ENCODE assay signal across 10 mouse cellular contexts in the genomic region with DNA sequence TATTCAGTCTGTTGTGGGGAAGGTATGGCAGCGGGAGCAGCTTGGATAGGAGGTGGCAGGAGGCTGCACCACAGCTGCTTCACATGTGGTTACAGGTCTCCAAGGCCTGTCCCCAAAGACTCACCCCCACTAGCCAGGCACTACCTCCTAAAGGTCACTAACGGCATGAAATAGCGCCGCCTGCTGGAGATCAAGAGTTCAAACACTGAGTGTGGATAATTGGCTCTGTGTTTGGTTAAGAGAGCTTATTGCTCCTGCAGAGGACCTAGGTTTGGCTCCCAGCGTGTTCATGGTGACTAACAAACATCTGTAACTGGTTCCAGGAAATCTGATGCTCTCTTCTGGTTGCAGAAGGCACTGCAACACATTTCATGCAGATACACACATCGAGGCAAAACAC.
DNase-seq lines count a peak whose midpoint lies in the region; TF ChIP-seq lines count a peak whose summit lies in the region.
"Had no signal": no experiment of that assay in that cellular context is flagged by ENCODE, and none has a peak within 500 bp of the region (broad histone marks: within the 10 kb centered on the region; RNA-seq: fewer than 3 reads in every experiment).

No protein-coding gene starts in this region.

- H3K27ac ChIP-seq in ES-Bruce4 (ENCODE audit: insufficient read depth, low read length), result no peak overlapping the region
- no peak overlapping the region for H3K27ac ChIP-seq in thymus, adult 2 months (ENCODE audit: control insufficient read depth, insufficient read depth, low read length)
- H3K27ac ChIP-seq: lung, embryonic 15.5 days had no signal

- TF ChIP-seq EP300 in ES-Bruce4 (IDR thresholded peaks at IDR 0.05; ENCODE audit: insufficient read depth, low read depth, low read length), result no peak

- no peaks in the 10 kb centered on the region for H3K36me3 ChIP-seq in ES-Bruce4 (ENCODE audit: control insufficient read depth, insufficient read depth, low read length, poor library complexity, severe bottlenecking)
- H3K36me3 ChIP-seq in thymus, adult 2 months (ENCODE audit: control insufficient read depth, insufficient read depth, low read length), result no peaks in the 10 kb centered on the region
- H3K36me3 ChIP-seq: lung, embryonic 15.5 days had no signal

- WGBS in thymus, adult 2 months, result 52% methylated on average over 6 of the region's 6 CpGs

- DNase-seq in embryo, embryonic 10 days (ENCODE audit: low spot score), result peak; percentile 65
- no peak for DNase-seq in embryo, embryonic 9.5 days (ENCODE audit: extremely low spot score)
- DNase-seq in kidney, postnatal 10 days, result peak; percentile 18
- DNase-seq in kidney, adult 18-20 months, result no peak
- DNase-seq in forelimb bud, embryonic 11.5 days (ENCODE audit: low read depth, low spot score), result peak; percentile 35
- DNase-seq in thymus, adult 2 months, result no peak
- no peak for DNase-seq in layer of hippocampus, postnatal 10 days (ENCODE audit: low spot score in 2 of 2)
- DNase-seq: cerebellum, adult 2 months had no signal

- no peaks in the 10 kb centered on the region for H3K4me1 ChIP-seq in ES-Bruce4 (ENCODE audit: control insufficient read depth, insufficient read depth, low read length)
- no peaks in the 10 kb centered on the region for H3K4me1 ChIP-seq in thymus, adult 2 months (replicated peaks; ENCODE audit: control insufficient read depth, insufficient read depth, low read length)

- peak; percentile 53 for TF ChIP-seq CTCF in ES-Bruce4 (IDR thresholded peaks at IDR 0.05; ENCODE audit: low read depth, low read length)
- no peak for TF ChIP-seq CTCF in thymus, adult 2 months (IDR thresholded peaks at IDR 0.05; ENCODE audit: borderline replicate concordance, control insufficient read depth, extremely low read depth, insufficient read depth, low read length, poor library complexity)

- H3K9me3 ChIP-seq in ES-Bruce4 (replicated peaks; ENCODE audit: control insufficient read depth, insufficient read depth, low read length, poor library complexity, severe bottlenecking), result no peaks in the 10 kb centered on the region; the same call in 1 of the 2 replicates
- H3K9me3 ChIP-seq: lung, embryonic 15.5 days had no signal

- H3K27me3 ChIP-seq in ES-Bruce4 (ENCODE audit: control insufficient read depth, insufficient read depth, low read length, poor library complexity, severe bottlenecking), result no peaks in the 10 kb centered on the region
- H3K27me3 ChIP-seq in thymus, adult 2 months (ENCODE audit: control insufficient read depth, insufficient read depth, low read length), result no peaks in the 10 kb centered on the region
- H3K27me3 ChIP-seq: lung, embryonic 15.5 days had no signal

- H3K4me3 ChIP-seq in ES-Bruce4 (ENCODE audit: low read depth, low read length), result no peak overlapping the region
- no peak overlapping the region for H3K4me3 ChIP-seq in thymus, adult 2 months (ENCODE audit: control insufficient read depth, insufficient read depth, low read length)
- H3K4me3 ChIP-seq: lung, embryonic 15.5 days had no signal

- no peak for TF ChIP-seq POLR2A in ES-Bruce4 (IDR thresholded peaks at IDR 0.05; ENCODE audit: insufficient read depth, low read length)
- TF ChIP-seq POLR2A in thymus, adult 2 months (IDR thresholded peaks at IDR 0.05; ENCODE audit: control insufficient read depth, extremely low read depth, insufficient read depth, low read length, poor library complexity), result no peak

- no peak overlapping the region for H3K9ac ChIP-seq in ES-Bruce4 (ENCODE audit: low read depth, poor library complexity, severe bottlenecking)
- H3K9ac ChIP-seq: lung, embryonic 15.5 days had no signal

Comparison
In these comparisons a context has a peak if more than half of its experiments do, and no peak if none do; other contexts are left out.
1. DNase-seq: peak in embryo, embryonic 10 days (single experiment), kidney, postnatal 10 days (single experiment) and forelimb bud, embryonic 11.5 days (single experiment); none in embryo, embryonic 9.5 days (single experiment), kidney, adult 18-20 months (single experiment), thymus, adult 2 months (single experiment) and layer of hippocampus, postnatal 10 days (0 of 2).